Mouse (Mus musculus) cerebellum, adult 11-12 months (tissue): ENCODE measurements around the gene Olfr1457.

Experiments used
- DNase-seq: peaks from one replicate; pipeline ENCODE4 v3.0.0; 2022

The Olfr1457 gene

DNA sequence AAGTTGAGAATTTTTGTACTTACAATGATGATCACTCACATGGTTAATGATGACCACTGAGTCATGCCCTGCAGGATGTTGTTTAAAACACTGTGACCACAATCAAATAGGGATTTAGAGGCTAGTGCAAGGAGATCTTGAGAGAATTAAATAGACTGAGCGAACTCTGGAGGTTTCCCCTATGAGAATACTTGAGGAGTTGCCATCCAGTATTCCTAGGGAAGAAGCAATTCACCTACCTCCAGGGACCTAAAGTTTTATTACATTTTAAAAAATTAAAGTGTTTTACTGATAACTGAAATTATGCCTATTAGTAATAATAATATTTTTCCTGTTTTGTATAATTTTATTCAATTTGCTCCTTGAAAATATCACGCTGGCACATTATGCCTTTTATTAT is at the start of gene Olfr1457:
Gene Olfr1457 (minus strand): TSS at position 101 of the 400 bp plus-strand sequence.
- DNase-seq = no peak

DNA sequence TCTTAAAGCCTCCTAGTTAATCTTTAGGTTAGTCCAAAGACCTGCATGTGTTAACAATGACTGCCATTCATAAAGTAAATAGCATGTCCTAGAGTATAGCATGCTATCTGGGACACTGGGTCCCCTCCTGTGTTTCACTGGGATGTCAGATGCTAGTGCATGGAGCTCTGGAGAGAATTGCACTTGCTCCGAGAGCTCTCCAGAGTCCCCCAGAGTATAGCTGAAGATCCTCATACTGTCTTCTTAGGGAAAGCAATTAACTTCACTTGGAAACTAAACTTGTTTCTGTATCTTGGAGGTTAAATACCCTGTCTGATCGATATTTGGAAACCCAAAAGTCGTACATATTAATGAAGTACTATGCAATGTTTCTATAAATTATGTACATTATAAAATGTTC is 9.0 kb upstream of the Olfr1457 start, which contains the start of gene Olfr1458:
Gene Olfr1458 (minus strand): TSS at position 101 of the 400 bp plus-strand sequence.
- DNase-seq = no peak

DNA sequence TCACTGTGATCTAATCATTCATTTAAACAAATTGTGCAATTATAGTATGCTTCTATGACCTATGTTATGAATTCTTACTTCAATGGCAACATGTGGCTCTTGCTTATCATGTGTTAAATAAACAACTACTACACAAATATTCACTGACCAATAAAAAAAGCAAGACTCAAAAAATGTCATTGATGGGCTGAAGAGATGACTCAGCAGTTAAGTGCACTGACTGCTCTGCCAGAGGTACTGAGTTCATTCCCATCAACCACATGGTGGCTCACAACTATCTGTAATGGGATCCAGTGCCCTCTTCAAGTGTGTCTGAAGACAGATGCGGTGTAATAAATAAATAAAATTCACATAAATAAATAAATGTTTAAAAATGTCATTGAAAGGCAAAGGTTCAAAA is 3.8 kb downstream of the Olfr1457 start:
- DNase-seq = no peak

DNA sequence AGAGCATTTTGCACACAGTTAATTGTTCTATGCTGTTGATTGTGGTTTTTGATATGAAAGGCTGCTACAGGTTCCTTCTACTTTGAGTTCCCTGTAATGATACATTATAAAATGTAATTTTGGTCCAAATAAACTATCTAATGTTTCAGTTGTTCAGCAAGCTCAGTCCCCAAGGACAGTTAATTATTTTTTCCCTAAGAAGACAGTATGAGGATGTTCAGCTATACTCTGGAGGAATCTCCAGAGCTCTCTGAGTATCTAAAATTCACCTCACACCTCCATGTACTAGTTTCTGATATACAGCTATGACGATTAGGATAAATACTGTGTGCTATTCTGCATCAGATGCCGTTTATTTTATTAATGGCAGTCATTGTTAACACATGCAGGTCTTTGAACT is 37.4 kb downstream of the Olfr1457 start, which contains the start of gene Olfr1454:
Gene Olfr1454 (plus strand): TSS at position 301 of the 400 bp plus-strand sequence.
- DNase-seq = no peak
